Comparison of ENCODE assay signal across 13 mouse cellular contexts in the genomic region with DNA sequence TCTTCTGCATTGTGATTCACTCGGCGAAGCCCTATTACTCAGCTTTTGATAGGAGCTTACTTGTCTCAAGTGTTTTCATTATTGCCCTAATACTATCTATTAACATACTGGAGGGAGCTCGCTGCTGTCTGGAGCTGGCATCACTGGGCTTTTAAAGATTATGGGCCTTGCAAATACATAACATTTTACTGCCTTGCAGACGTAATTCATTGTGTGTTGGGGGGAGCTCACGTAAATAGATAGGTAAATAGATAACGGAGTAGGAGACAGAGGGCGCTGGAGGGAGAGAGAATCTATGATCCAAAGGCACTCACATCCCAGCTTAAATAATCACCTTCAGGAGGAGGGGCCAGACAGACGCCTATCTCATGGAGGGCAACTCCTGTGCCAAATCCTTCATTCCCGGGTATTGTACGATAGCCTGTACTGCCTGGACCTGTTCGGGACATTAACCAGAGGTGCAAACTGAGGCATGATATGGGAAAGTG. TPM values are rescaled to one million over a fixed set of nuclear protein-coding genes. Genes with fewer than 3 reads are reported as not detected.
DNase-seq lines count a peak whose midpoint lies in the region; ATAC-seq lines count a peak whose summit lies in the region.
"Had no signal": no experiment of that assay in that cellular context is flagged by ENCODE, and none has a peak within 500 bp of the region (broad histone marks: within the 10 kb centered on the region; RNA-seq: fewer than 3 reads in every experiment).

No protein-coding gene starts in this region.

- ATAC-seq in heart, embryonic 12.5 days (ENCODE audit: insufficient number of reproducible peaks, low FRiP score) = no peak
- peak; percentile 84 for ATAC-seq in forebrain, embryonic 13.5 days
- ATAC-seq in midbrain, embryonic 13.5 days = peak; percentile 91

- DNase-seq in heart, embryonic 10.5 days (ENCODE audit: low spot score) = peak; percentile 47
- peak; percentile 7 for DNase-seq in R1 (ENCODE audit: low read depth, low spot score)
- no peak for DNase-seq in Muller cell, postnatal 12 days (ENCODE audit: inconsistent ontology term)
- DNase-seq in kidney, adult 11 months = no peak
- DNase-seq in right cerebral cortex, postnatal 36 days (ENCODE audit: low spot score in 2 of 2) = no peak
- DNase-seq: gastrocnemius, postnatal 36 days; lung, adult 18-20 months; right cerebral cortex, postnatal 4 days had no signal

- no peaks in the 10 kb centered on the region for H3K4me1 ChIP-seq in heart, embryonic 10.5 days
- H3K4me1 ChIP-seq in heart, embryonic 12.5 days (replicated peaks) = no peaks in the 10 kb centered on the region
- peaks cover 21% of the 10 kb centered on the region for H3K4me1 ChIP-seq in forebrain, embryonic 13.5 days
- H3K4me1 ChIP-seq in midbrain, embryonic 13.5 days (replicated peaks) = peaks cover 22% of the 10 kb centered on the region
- H3K4me1 ChIP-seq: stomach, embryonic 15.5 days had no signal

- no peak overlapping the region for H3K4me2 ChIP-seq in heart, embryonic 12.5 days
- H3K4me2 ChIP-seq in forebrain, embryonic 13.5 days = peak overlapping the region; percentile 39
- H3K4me2 ChIP-seq in midbrain, embryonic 13.5 days (replicated peaks) = peak overlapping the region; percentile 35
- H3K4me2 ChIP-seq: stomach, embryonic 15.5 days had no signal

- no peak overlapping the region for H3K27ac ChIP-seq in heart, embryonic 10.5 days
- H3K27ac ChIP-seq in heart, embryonic 12.5 days (ENCODE audit: poor library complexity, severe bottlenecking) = no peak overlapping the region
- H3K27ac ChIP-seq in forebrain, embryonic 13.5 days = peak overlapping the region; percentile 88
- H3K27ac ChIP-seq in midbrain, embryonic 13.5 days = peak overlapping the region; percentile 75
- H3K27ac ChIP-seq: kidney, postnatal 0 days; stomach, embryonic 15.5 days had no signal

- H3K9ac ChIP-seq in heart, embryonic 12.5 days = no peak overlapping the region
- H3K9ac ChIP-seq in forebrain, embryonic 13.5 days = peak overlapping the region; percentile 21; the same call in 1 of the 2 replicates
- H3K9ac ChIP-seq in midbrain, embryonic 13.5 days (replicated peaks) = no peak overlapping the region
- H3K9ac ChIP-seq: stomach, embryonic 15.5 days had no signal

- no peak overlapping the region for H3K4me3 ChIP-seq in heart, embryonic 10.5 days
- no peak overlapping the region for H3K4me3 ChIP-seq in heart, embryonic 12.5 days
- no peak overlapping the region for H3K4me3 ChIP-seq in forebrain, embryonic 13.5 days
- no peak overlapping the region for H3K4me3 ChIP-seq in midbrain, embryonic 13.5 days (replicated peaks)
- H3K4me3 ChIP-seq: stomach, embryonic 15.5 days had no signal

- WGBS in heart, embryonic 10.5 days = 34% methylated on average over 11 of the region's 11 CpGs
- 27% methylated on average over 11 of the region's 11 CpGs for WGBS in heart, embryonic 12.5 days
- WGBS in forebrain, embryonic 13.5 days = 12% methylated on average over 11 of the region's 11 CpGs
- WGBS in midbrain, embryonic 13.5 days = 8% methylated on average over 11 of the region's 11 CpGs

- peaks cover 27% of the 10 kb centered on the region for H3K27me3 ChIP-seq in heart, embryonic 10.5 days (ENCODE audit: insufficient read depth, poor library complexity, severe bottlenecking)
- peaks cover 13% of the 10 kb centered on the region for H3K27me3 ChIP-seq in heart, embryonic 12.5 days (replicated peaks)
- no peaks in the 10 kb centered on the region for H3K27me3 ChIP-seq in forebrain, embryonic 13.5 days
- 0 out of 2 replicates have a peak, but pooled peaks cover 5% of the 10 kb centered on the region for H3K27me3 ChIP-seq in midbrain, embryonic 13.5 days
- H3K27me3 ChIP-seq: stomach, embryonic 15.5 days had no signal

- no peaks in the 10 kb centered on the region for H3K9me3 ChIP-seq in heart, embryonic 10.5 days
- no peaks in the 10 kb centered on the region for H3K9me3 ChIP-seq in heart, embryonic 12.5 days (replicated peaks)
- no peaks in the 10 kb centered on the region for H3K9me3 ChIP-seq in forebrain, embryonic 13.5 days (replicated peaks)
- no peaks in the 10 kb centered on the region for H3K9me3 ChIP-seq in midbrain, embryonic 13.5 days
- H3K9me3 ChIP-seq: stomach, embryonic 15.5 days had no signal

- no peaks in the 10 kb centered on the region for H3K36me3 ChIP-seq in heart, embryonic 10.5 days
- no peaks in the 10 kb centered on the region for H3K36me3 ChIP-seq in heart, embryonic 12.5 days
- H3K36me3 ChIP-seq in forebrain, embryonic 13.5 days (ENCODE audit: poor library complexity, severe bottlenecking) = no peaks in the 10 kb centered on the region
- H3K36me3 ChIP-seq in midbrain, embryonic 13.5 days = no peaks in the 10 kb centered on the region
- H3K36me3 ChIP-seq: stomach, embryonic 15.5 days had no signal

RNA-seq across cellular contexts. Expression of gene Foxo6, which starts 45.8 kb away (rescaled TPM):
- 0.07 and 0.20 TPM in 2 replicates for polyA plus RNA-seq in heart, embryonic 10.5 days (2016; fragmentation: Nextera tagmentation; extraction: Ambion mirVana)
- 0.06 and 0.08 TPM in 2 replicates for polyA plus RNA-seq in heart, embryonic 12.5 days (2016; fragmentation: Nextera tagmentation; extraction: Ambion mirVana)
- polyA plus RNA-seq in forebrain, embryonic 13.5 days (2015; fragmentation: Nextera tagmentation; extraction: Ambion mirVana) = 3.1 and 3.8 TPM in 2 replicates
- polyA plus RNA-seq in midbrain, embryonic 13.5 days (2015; fragmentation: Nextera tagmentation; extraction: Ambion mirVana) = 0.69 and 0.77 TPM in 2 replicates

Comparison
In these comparisons a context has a peak if more than half of its experiments do, and no peak if none do; other contexts are left out.
1. DNase-seq: peak in heart, embryonic 10.5 days (single experiment) and R1 (single experiment); none in Muller cell, postnatal 12 days (single experiment), kidney, adult 11 months (single experiment) and right cerebral cortex, postnatal 36 days (0 of 2).
2. H3K27ac ChIP-seq: peak in forebrain, embryonic 13.5 days (single experiment) and midbrain, embryonic 13.5 days (single experiment); none in heart, embryonic 10.5 days (single experiment) and heart, embryonic 12.5 days (single experiment).